Mouse (Mus musculus): ENCODE data around the gene Alcam.

The Alcam gene

DNA sequence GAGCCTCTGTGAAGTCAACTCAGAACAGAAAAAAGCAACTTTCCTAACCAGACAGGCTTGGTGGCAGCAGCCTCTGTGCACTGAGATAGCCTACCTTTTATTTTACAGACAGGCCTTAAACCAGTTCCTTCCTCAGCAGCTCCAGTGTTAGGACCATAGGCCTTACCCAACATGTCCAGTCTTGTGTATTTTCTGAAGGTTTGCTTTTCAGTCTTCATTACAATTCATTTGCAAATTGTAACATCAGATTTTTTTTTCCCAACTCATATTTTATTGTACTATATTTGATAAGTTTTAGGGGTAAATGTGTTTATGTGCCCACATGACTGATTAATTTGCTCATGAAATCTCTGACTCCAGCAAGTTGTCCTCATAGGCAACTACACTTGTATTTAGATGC is 14.3 kb downstream of the Alcam start:
- no peak for DNase-seq

DNA sequence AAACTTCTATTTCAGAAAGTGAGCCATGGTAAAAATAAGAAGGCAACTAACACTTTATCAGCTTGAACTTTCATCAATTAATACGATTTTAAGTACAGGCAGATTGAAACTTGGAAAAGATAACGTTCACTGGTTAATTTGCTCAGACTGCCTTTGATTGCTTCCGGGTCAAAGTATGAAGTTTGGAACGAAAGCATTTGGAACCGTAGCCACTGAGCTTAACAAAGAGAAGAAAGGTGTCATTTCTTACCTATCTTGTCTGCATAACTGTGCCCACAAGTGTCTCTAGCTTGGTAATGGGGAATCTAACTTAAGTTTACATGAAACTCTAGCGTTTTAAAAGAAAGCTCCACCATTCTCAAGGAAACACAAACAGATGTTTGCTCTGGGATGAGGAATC is 14.9 kb downstream of the Alcam start:
- no peak for DNase-seq

DNA sequence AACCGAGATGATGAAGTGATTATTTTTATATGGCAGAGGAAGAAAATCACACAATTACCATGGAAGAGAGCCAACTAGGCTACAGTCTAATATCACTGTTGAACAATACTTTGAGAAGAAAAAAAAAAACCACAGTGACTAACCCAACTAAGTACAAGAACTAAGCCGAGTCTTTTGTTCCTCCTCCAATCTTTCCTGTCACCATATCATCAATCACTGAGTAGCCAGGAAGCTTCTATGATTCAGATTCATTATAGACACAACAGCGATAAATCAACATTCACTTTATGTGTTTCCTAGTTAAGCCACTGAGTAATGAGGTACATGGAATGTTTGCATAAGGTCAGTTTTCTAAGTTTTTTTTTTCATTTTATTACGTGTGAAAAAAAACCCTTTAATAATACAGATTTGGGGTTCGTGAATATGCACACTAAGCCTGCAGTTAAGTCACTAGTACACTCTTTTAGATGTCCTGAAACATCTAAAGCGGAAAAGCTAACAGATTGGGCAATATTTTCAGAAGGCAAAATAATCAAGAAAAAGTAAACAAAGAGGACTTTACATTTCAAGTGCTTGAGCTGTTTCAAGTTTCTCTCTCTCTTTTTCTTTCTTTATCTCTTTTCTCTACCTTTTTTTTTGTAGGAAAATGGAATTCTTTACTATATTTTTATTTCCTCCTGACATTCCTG is 15.5 kb downstream of the Alcam start:
- DNase-seq: peak; percentile 7

DNA sequence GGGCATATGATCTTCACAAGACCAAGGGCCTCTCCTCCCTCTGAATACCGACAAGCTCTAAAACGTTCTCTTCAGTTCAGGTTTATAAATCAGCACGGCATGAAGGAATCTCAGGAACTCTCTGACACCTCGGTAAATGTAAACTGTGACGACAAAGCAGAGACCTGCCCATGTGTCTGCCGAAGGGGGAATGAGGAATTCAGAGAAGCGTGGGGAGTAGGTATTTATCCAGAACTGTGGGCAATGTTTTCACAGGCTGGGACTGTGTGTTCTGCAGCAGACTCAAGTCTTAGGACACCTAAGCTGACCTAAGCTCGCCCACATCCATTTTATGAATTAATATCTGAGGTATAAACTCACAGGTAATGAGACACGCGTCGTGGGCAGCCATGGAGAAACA is 20.7 kb downstream of the Alcam start:
- peak; percentile 4 for DNase-seq

DNA sequence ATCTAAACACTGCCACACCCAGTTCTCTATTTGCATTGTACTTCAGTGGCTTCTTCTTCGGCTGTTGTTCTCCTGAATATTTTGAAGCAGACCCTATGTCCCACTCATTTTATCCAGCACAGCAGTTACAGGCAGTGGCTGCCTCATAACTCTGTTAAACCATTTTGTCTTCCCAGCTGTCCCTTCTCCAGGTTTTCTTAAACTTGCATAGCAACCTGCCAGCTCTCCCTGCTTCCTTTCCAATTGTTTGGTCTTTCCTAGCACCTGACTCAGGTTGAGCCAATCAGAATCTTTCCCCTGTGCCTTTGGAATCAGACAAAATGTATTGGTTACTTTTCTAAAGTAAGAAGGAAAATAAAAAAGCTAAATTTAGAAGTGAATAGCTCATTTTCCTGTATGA is 21.8 kb downstream of the Alcam start:
- DNase-seq: no peak

DNA sequence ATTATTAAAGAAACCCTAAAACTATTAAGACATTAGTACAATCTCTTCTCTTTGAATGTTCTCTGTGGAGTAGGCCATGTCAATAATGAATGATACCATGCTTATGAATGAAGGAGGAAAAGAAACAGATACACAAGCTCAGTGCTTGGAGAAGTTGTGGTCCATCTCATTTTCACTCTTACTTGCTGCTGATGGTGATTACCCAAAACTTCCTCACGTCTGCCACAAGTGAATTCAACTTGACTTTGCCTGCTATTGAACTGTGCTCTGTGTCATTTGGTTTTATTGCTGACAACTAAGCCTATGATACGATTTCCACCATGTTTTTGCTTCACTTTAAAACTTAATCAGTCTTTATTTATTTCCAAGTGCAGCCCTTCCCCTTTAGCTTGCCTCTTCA is 22.3 kb downstream of the Alcam start:
- no peak for DNase-seq

DNA sequence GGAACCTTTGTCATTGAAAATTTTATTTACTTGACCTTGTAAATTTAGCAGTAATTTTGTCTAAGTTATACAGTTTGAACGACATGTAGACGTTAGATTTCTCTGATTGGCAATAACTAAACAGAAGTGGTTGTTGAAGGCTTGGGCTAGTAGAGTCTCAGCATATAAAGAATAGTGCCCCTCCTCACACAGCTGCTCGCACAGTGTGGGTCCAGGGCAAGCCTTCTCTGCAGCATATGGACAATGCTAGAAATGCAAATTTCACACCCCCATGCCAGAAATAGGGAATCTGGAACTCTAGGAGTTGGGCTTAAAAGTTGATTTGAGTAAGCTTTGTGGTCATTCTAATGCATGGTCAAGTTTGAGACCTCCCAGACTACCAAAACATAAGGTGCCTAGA is 23.8 kb downstream of the Alcam start:
- no peak for DNase-seq

DNA sequence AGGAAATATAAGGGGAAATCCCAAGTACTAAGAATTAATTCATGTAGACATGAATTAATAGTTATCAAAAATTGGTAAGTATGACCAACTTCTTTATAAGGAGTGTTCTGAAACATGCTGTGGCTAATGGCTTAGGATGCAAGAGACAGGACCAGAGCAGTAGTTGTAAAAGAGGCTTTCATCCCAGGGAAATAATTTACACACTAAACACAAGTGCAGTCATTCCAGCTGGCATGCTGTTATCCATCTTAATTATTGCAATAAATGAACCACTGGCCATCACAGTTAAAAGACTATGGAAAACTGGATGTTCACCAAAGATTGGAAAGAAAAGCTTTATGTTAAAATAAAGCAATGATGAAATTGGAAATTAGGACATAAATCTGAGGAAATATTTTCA is 24.2 kb downstream of the Alcam start:
- no peak for DNase-seq

DNA sequence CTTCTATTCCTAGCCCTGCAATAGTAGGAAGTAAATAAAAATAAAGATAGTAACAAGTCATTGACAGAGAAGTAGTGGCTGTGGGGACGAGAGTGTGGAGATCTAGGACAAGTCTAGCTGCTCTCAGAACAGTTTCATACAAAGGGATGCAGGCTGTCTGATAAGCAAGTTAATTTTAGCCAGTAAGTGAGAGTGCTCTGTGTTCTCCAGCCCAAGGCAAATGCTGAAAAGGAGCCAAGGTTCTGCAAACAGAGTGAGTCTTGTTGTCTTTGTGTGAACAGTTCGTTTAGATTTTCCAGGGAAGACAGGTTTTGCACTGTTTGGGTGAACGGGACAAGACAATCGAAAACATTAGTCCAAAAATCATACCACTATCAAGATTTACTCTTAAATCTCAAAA is 25.4 kb downstream of the Alcam start:
- no peak for DNase-seq

DNA sequence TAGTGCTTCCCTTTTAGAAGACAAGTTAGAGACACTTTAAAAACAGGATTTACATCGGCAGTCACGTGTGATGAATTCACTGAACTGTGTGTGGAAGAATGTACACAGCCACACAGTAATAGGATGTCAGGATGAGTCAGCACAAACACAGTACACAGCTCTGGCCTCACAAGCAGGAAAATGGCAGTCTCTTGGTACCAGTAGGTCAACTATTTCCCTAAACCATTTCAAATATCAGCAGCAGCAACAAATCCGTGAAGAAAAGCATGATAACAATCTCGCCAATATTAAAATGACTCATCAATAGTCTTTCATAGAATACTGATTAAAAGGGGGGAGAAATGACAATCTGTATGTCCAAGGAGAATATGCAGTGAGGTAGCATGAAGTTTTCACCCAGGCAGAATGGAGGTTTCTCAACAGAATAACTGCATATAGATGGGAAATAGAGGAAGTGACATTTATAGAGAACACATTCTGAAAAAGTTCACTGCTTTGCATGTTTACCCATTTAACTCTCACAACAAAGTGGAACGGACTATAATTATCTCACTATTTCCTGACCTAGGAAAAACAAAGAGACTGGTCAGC is 35.2 kb downstream of the Alcam start:
- DNase-seq: no peak

DNA sequence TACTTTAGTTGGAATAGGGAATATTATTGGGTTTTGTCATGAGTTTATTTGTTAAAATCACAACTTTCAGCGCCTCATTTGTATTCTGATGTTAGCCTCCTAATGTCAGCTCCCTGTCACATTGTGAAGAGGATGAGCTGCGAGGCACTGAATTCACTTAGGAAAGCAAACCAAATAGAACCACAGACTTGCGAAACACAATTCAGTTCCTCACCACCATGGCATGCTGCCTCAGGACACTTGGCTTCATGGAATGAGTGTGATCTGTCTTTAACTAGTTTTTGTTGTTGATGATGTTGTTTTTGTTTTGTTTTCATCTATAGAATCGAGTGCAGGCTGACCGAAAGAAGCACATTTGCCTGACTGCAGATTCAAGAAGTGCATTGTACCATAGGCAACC is 35.9 kb downstream of the Alcam start:
- no peak for DNase-seq

DNA sequence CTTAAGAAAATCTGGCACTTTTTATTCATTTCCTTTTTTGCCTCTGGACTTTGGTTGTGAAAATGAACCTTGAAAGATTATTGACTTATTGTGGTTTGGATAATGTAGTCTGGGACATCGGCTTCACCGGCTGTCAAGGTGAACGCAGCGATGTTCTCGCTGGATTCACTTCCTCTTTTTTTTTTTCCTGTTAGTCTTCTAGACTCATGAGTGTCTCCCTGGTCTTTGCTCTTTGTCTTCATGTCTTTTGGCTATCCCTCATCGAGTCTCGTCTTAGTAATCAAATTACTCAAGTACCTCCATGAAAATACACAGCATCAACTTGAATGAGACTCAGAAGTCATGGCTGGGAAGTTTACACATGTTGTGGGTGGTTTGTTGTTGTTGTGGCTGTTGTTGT is 36.7 kb downstream of the Alcam start:
- DNase-seq: no peak

DNA sequence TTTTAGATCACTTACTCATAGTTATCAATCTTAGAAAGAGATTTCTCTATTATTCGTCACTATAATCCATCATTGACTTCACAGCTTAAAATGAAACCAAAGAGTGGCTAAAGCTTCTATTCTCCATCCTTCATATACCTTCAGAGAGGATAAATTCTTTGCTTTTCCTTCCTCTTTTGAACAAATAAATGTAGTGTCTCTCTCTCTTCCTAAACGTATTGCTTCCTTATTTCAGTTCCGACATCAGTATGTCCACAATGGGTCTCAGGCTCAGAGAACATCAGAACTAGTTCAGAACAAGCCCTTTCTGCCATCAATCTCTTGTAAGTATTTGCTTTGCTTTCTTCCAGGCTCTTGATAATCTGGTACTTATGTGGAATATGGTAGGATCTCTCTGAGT is 40.2 kb downstream of the Alcam start:
- no peak for DNase-seq

DNA sequence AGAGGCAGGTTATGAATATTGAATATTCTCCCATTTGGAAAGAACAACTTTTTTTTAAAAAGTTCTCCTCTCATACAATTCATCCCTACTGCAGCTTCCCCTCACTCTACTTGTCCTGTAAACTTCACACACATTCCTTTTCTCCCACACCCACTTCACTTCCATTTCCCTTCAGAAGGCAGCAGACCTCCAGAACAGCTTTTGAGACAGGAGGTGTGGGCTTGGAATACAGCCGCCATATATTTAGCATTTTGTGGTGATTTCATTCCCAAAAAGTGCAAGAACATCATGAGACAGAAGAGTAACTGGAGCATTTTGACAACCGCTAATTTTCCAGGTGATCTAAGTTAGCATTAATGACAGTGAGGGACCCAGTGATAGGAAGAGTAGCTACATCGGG is 47.8 kb downstream of the Alcam start:
- no peak for DNase-seq

DNA sequence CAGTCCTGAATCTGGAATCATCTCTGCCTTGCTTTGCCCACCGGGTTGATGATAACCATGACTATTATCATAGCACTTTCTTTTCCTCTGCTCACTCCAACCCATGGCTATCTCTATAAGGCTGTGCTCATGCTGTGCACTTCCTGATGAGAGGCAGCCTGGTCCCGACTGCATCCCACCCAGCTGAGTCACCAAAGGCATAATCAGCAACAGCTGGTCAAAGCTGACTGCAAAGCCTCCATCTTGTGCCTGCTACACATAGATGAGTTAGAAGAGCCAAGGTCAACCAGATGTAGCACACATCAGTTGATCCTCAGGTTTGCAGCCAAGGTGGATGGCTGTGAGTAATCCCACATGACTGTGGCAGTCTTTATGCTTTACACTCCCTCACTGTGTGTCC is 48.6 kb downstream of the Alcam start:
- no peak for DNase-seq

DNA sequence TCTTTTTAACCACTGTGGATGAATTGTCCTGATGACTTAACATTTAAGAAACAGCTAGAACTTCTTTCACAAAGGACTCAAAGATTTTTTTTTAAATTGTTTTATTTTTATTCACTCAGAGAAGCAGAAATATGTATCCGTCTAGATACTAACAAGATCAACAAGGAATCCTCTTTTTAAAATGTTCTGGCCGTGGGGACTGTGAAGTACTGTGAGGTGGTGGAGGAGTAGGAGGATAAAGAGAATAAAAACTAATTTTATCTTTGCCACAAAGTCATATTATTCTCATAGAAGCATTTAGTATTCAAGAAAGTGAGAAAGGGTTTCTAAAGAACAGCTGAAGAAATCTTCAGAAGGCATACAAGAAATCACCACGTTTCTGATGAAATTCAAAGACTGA is 54.8 kb downstream of the Alcam start:
- no peak for DNase-seq

DNA sequence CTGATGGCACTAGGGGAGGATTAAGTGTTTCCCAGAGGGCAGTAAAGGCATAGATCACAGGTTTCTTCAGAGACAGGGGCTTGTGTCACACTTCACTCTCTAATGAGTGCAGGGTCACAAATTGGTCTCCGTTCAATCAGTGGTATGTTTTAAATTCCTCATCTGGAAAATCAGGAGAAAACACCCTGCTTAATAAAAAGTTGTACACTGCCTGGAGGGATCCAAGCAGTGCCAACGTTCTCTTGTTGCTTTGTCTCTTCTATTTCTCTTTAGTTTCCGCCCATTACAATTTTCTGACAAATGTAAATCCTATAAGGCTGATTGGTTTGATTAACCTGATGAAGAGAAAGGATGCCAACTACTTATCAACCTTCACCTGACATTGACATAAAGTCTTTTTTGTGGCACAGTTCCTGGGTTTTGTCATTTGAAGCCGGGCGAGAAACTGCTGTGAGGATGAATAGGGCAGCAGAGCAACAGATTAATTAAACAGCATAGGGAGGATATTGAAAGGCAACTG is 67.0 kb downstream of the Alcam start:
- no peak for DNase-seq

DNA sequence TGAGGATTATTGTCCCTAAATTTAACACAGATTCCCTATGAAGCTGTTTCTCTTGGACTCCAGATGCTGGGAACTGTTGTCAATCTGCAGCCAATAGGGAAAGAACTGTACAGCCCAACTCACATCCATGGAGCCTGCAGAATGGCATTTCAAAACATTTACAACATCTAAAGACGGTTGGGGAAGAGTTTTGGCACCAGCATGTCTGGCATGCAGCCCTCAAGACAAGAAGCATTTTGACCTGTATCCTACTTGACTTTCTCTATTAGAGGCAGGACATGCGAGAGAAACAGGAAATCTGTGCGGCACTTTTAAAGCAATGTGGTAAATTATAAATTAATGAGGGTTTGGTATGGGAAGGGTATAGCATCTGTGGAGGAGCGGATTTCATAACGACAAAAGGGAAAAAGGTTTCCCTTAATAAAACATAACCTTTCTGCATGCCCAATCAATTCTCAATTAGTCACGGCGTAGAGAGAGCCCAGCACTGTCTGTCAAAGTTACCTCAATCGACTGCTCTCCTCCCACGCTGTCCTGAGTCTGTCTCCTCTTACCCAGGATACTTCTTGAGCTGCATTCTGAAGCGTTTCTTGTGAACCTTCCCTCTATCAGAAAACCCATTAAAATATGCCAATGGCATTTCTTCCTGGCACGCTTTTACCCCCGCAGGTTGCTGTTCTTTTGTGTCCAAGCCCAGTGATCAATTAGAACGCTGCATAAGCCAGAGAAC is 70.3 kb downstream of the Alcam start:
- peak; percentile 34 for DNase-seq

DNA sequence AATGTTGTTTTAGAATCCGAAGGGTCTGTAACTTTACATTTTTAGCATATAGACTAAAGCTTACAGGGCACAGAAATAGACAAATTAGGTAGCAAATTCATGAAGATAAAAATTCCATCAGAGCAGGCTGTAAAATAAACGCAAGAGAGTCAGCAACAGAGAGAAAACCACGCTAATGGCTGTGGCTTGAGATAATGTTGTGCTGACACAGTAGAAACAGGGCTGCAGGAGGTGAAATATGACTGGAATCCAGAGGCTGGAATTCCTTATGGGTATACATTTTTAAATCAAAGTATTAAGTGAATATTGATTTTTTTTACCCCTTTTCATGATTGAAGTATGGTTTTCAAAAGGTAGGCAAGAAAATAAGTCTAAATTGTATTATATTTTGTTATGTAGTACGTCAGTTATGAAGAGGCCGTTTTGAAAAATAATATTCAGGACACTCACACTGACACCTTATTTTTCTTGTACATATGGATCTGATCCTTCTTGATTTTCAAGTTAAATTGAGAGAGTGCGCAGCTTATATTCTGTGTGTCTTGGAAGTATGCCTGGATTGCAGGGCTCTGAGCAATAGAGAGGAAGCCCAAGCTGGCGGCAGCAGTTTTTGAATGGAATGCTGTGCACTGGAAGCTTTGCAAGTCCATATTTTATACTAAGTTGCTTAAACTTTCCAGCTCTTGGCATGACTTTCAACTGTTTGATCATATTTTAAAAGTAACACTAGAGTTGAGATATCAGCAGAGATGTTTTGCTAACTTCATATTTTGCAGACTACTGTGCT is 74.9 kb downstream of the Alcam start:
- DNase-seq: peak; percentile 18

DNA sequence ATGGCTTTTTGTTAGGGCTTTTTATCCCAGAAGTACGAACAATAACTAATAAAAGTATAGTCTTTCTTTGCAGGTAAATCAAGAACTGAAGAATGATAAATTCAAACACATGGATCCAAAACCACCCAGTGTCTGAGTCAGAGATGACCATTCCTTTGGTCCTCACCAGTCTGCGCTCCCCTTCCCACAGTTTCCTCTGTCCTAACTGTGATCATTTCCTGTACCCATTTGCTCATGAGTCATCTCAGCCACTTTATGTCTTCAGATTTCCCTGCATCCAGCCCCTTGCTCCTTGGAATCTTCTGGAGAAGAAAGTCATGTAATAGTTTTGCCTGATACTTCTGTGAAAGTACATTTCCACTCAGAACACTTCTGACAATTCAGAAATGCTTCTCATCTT is 77.0 kb downstream of the Alcam start:
- no peak for DNase-seq

DNA sequence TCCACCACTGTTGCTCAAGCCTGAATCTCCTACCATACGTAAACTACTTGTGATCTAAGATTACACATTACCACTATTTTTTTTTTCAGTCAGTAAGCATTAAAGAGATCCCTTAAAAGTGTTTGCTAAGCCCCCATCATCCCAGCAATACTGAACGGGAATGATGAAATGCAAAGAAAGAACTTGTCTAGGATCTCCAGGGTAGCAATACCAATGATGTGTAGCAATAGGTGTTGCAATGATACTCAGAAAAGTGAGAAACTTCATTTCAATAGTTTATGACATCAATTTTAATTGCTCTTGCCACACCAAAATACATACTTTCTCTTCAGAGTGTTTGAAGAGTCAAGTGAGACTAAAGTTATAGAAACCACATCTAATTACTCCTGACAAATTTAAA is 81.9 kb downstream of the Alcam start:
- DNase-seq: no peak

DNA sequence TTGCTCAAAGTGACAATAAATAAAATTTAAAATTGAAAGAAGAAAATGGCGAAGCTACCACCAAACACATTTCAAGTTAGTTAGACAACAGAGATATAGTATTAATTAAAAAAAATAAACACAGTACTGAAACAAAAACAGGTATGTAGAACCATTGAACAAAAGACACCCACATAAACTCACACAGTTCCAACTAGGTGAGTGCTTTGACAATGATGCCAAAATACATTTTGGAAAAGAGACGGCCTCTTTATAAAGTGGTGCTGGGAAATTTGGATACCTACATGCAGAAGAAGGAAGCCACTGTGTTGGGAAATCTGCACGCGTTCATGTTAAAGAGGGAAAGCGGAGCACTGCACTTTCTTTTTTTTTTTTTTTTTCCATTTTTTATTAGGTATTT is 85.4 kb downstream of the Alcam start:
- no peak for DNase-seq

DNA sequence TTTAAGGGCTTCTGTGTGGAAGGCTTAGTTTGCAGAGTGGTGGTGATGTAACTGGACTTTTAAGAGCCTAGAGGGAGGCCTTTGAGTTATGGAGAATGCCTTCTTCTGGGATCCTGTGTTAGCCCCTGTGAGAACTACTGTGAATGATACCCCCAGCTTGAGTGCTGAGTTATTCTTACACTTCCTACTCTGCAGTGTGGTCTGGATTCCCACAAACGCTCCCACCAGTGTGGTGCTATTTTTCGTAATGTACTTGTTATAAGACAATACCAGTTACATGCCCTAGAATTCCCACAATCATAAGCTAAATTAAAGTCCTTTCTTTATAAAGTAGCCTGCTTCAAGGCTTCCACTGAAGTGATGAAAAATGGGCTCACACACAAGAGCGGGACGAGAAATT is 87.0 kb downstream of the Alcam start:
- no peak for DNase-seq

Data from embryo, embryonic 11 days (tissue).